Mouse (Mus musculus) liver, adult 2 months (tissue): ENCODE measurements around the gene Map2k2. TPM values are rescaled to one million over a fixed set of nuclear protein-coding genes. Genes with fewer than 3 reads are reported as not detected.

Source experiments
- DNase-seq: peaks from one replicate; pipeline ENCODE4 v3.0.0-alpha.2; 2011; ENCODE audit warnings: low read depth, low spot score; ENCODE audit errors: extremely low read depth
- H3K27ac ChIP-seq: fragments of 200-500 bp; replicated peaks from 2 replicates; pipeline ENCODE4 v1.5.1; 2012; ENCODE audit warnings: low read depth, mild to moderate bottlenecking, control low read depth, inconsistent platforms, low read length; ENCODE audit not compliant: insufficient read depth
- H3K27me3 ChIP-seq: fragments of 200-500 bp; 2 replicates; pipeline ENCODE4 v1.6.1; 2012; ENCODE audit warnings: mild to moderate bottlenecking, moderate library complexity, low read length, inconsistent platforms; ENCODE audit not compliant: control insufficient read depth, insufficient read depth
- H3K36me3 ChIP-seq: fragments of 200-500 bp; 2 replicates; pipeline ENCODE4 v1.6.1; 2012; ENCODE audit warnings: low read length, inconsistent platforms; ENCODE audit not compliant: control insufficient read depth, insufficient read depth
- H3K4me1 ChIP-seq: fragments of 200-500 bp; 2 replicates; pipeline ENCODE4 v1.6.1; 2011; ENCODE audit warnings: low read length; ENCODE audit not compliant: control insufficient read depth, insufficient read depth
- H3K4me3 ChIP-seq: fragments of 200-500 bp; 2 replicates; pipeline ENCODE4 v1.5.1; 2011; ENCODE audit warnings: low read depth, mild to moderate bottlenecking, control low read depth, low read length, moderate library complexity; ENCODE audit not compliant: insufficient read depth
- H3K79me2 ChIP-seq: fragments of 200-500 bp; 2 replicates; pipeline ENCODE4 v1.6.1; 2012; ENCODE audit warnings: inconsistent platforms, mild to moderate bottlenecking, low read length, moderate library complexity; ENCODE audit not compliant: control insufficient read depth, insufficient read depth
- H3K9ac ChIP-seq: fragments of 200-500 bp; 2 replicates; pipeline ENCODE4 v1.6.1; 2012; ENCODE audit warnings: low read depth, mild to moderate bottlenecking, control low read depth, inconsistent platforms, low read length
- CTCF ChIP-seq: fragments of 200-500 bp; IDR thresholded peaks from 2 replicates; pipeline ENCODE4 v1.5.1; 2011; ENCODE audit warnings: low read depth, low read length, control low read depth
- POLR2A ChIP-seq: fragments of 200-500 bp; IDR thresholded peaks from 2 replicates; pipeline ENCODE4 v1.6.1; 2011; ENCODE audit warnings: low read length, control low read depth; ENCODE audit not compliant: insufficient read depth; ENCODE audit errors: extremely low read depth
- WGBS: fragments of 180-500 bp; shearing (Covaris S2); methylation state at CpG from one replicate; pipeline ENCODE4 v1.1.7; 2018; 5-methylcytosine and 5-hydroxymethylcytosine counted together
- polyA plus RNA-seq: library from polyadenylated mRNA; depleted of rRNA; stranded (reverse); fragments of >200 nt; gene quantifications from 2 replicates; pipeline ENCODE4 v1.2.3, GENCODE M21; 2012
- total RNA-seq: library from RNA; depleted of rRNA; stranded (reverse); fragments of >200 nt; gene quantifications from 2 replicates; pipeline ENCODE4 v1.2.3, GENCODE M21; 2014

Map2k2 gene
- total and polyA plus RNA-seq, 2 experiments: 46.6 to 192 TPM

DNA sequence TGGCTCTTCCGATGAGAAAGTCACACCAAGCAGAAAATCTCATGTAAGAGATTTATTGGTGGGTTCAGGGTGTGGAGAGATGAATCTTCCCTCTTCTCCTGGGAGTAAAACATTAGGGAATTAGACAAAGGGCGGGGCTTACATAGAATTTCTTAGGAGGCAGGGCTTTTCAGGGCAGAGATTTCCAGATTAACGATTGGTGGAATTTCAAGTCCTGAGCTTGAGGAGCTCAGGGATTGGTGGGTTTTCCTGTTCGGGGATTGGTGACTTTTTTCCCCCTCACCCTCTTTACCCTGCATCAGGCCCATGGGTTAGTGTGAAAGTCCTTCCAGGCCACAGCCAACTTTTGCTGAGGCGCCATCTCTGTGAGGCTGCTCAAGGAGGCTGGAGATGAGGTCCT is 37.0 kb upstream of the Map2k2 start:
- peaks cover 2% of the 10 kb centered on the region for H3K4me1 ChIP-seq
- TF ChIP-seq CTCF (no peak), POLR2A (no peak)
- no peak overlapping the region for H3K4me3 ChIP-seq
- no peaks in the 10 kb centered on the region for H3K36me3 ChIP-seq
- H3K79me2 ChIP-seq: no peaks in the 10 kb centered on the region
- no peak overlapping the region for H3K27ac ChIP-seq
- WGBS: 75% methylated on average over 5 of the region's 5 CpGs
- no peak overlapping the region for H3K9ac ChIP-seq
- H3K27me3 ChIP-seq: no peaks in the 10 kb centered on the region
- no peak for DNase-seq

DNA sequence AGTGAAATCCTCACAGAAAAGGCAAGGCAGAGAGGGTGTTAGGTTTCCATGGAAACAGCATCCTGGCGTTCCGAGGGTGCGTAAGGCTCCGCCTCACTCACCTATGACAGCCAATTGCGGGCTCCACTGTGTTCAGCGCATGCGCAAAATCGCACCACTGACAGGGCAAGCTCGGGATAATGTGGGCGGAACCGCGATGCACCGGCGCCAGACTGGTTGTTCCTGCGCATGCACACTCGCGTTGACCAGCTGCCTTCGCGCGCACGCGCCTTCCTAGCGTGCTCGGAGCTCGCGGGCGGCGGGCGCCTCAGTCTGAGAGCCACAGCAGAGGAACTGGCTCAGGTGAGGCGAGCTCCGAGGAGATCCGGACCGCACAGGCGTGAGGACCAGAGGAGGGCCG is 35.9 kb upstream of the Map2k2 start, which contains the start of gene Thop1:
Gene Thop1, plus strand, starts transcription at position 200 of the 400 bp plus-strand sequence.
- H3K79me2 ChIP-seq: no peaks in the 10 kb centered on the region
- no peak for TF ChIP-seq CTCF
- peak; percentile 43; the same call in 1 of the 2 replicates for TF ChIP-seq POLR2A
- no peaks in the 10 kb centered on the region for H3K36me3 ChIP-seq
- DNase-seq: peak; percentile 95
- H3K9ac ChIP-seq: peak within 1 kb of the TSS; percentile 81
- H3K27me3 ChIP-seq: no peaks in the 10 kb centered on the region
- under 1% methylated on average over 35 of the region's 35 CpGs for WGBS
- H3K4me1 ChIP-seq: peaks cover 2% of the 10 kb centered on the region
- H3K27ac ChIP-seq: no peak within 1 kb of the TSS
- peak within 1 kb of the TSS; percentile 66 for H3K4me3 ChIP-seq

GRCm38 (mm10) chr10:81072290-81072689 is 33.4 kb upstream of the Map2k2 start:
- no peaks in the 10 kb centered on the region for H3K27me3 ChIP-seq
- no peaks in the 10 kb centered on the region for H3K36me3 ChIP-seq
- no peak overlapping the region for H3K27ac ChIP-seq
- H3K9ac ChIP-seq: no peak overlapping the region
- H3K79me2 ChIP-seq: no peaks in the 10 kb centered on the region
- WGBS: 93% methylated on average over 8 of the region's 8 CpGs
- no peak overlapping the region for H3K4me3 ChIP-seq
- TF ChIP-seq CTCF: no peak
- TF ChIP-seq POLR2A: no peak
- no peak for DNase-seq
- peaks cover 2% of the 10 kb centered on the region for H3K4me1 ChIP-seq

- H3K9ac ChIP-seq: no peak overlapping the region
- H3K27me3 ChIP-seq: no peaks in the 10 kb centered on the region
- no peak for DNase-seq
- no peaks in the 10 kb centered on the region for H3K36me3 ChIP-seq
- WGBS: 74% methylated on average over 7 of the region's 7 CpGs
- TF ChIP-seq CTCF (peak; percentile 71), POLR2A (no peak)
- no peak overlapping the region for H3K27ac ChIP-seq
- H3K4me1 ChIP-seq: peaks cover 2% of the 10 kb centered on the region
- H3K79me2 ChIP-seq: no peaks in the 10 kb centered on the region
- H3K4me3 ChIP-seq: no peak overlapping the region
These were observed 32.3 kb upstream of the Map2k2 start for GRCm38 (mm10) chr10:81073464-81073863.

DNA sequence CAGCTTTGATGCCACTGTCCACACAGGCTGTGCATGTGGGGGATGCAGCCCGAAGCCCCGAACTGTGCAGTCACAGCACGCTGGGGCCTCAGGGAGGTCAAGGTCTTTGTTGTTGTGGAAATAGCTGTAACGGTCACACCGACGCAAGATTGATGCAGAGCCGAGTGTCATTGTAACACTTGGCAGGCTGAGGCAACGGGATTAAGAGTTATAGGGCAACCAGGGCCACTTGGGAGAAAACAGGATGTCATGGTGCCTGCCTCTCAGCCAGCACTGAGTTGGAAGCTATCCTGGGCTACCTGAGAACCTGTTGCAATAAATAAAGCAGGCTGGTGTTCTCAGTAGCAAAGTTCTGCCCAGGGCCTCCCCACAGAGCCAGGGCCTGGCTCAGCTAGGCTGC is 30.0 kb upstream of the Map2k2 start:
- H3K9ac ChIP-seq: no peak overlapping the region
- H3K79me2 ChIP-seq: no peaks in the 10 kb centered on the region
- WGBS: 70% methylated on average over 8 of the region's 8 CpGs
- no peak for DNase-seq
- TF ChIP-seq CTCF: no peak
- no peak for TF ChIP-seq POLR2A
- no peaks in the 10 kb centered on the region for H3K36me3 ChIP-seq
- no peaks in the 10 kb centered on the region for H3K27me3 ChIP-seq
- no peaks in the 10 kb centered on the region for H3K4me1 ChIP-seq
- H3K4me3 ChIP-seq: no peak overlapping the region
- no peak overlapping the region for H3K27ac ChIP-seq

- Histone ChIP-seq H3K4me3 (no peak overlapping the region), H3K36me3 (no peaks in the 10 kb centered on the region), H3K27me3 (no peaks in the 10 kb centered on the region), H3K79me2 (no peaks in the 10 kb centered on the region), H3K4me1 (no peaks in the 10 kb centered on the region), H3K27ac (no peak overlapping the region), H3K9ac (no peak overlapping the region)
- 71% methylated on average over 1 of the region's 1 CpGs for WGBS
- no peak for DNase-seq
- TF ChIP-seq CTCF (no peak), POLR2A (no peak)
These were observed 29.4 kb upstream of the Map2k2 start for GRCm38 (mm10) chr10:81076356-81076755.
